Mouse (Mus musculus): ENCODE results near the gene Nos1ap.

The Nos1ap gene

GRCm38 (mm10) chr1:170459896-170460602 lies 129.6 kb downstream of the Nos1ap start:
- no peak for DNase-seq (ENCODE audit: low spot score)

- DNase-seq (ENCODE audit: low spot score), result no peak
Observed at GRCm38 (mm10) chr1:170457673-170458072, 132.0 kb downstream of the Nos1ap start.

GRCm38 (mm10) chr1:170455910-170456700 lies 133.6 kb downstream of the Nos1ap start:
- no peak for DNase-seq (ENCODE audit: low spot score)

- DNase-seq (ENCODE audit: low spot score), result no peak
Observed at GRCm38 (mm10) chr1:170455387-170455786, 134.3 kb downstream of the Nos1ap start.

GRCm38 (mm10) chr1:170453455-170453854 lies 136.2 kb downstream of the Nos1ap start:
- no peak for DNase-seq (ENCODE audit: low spot score)

- DNase-seq (ENCODE audit: low spot score), result no peak
Observed at GRCm38 (mm10) chr1:170448244-170448643, 141.4 kb downstream of the Nos1ap start.

- DNase-seq (ENCODE audit: low spot score), result no peak
Observed at GRCm38 (mm10) chr1:170445458-170445857, 144.2 kb downstream of the Nos1ap start.

GRCm38 (mm10) chr1:170440367-170440766 lies 149.3 kb downstream of the Nos1ap start:
- DNase-seq (ENCODE audit: low spot score), result no peak

GRCm38 (mm10) chr1:170438471-170439151 lies 151.1 kb downstream of the Nos1ap start:
- no peak for DNase-seq (ENCODE audit: low spot score)

- DNase-seq (ENCODE audit: low spot score), result no peak
Observed at GRCm38 (mm10) chr1:170434146-170434545, 155.5 kb downstream of the Nos1ap start.

GRCm38 (mm10) chr1:170433661-170434060 lies 156.0 kb downstream of the Nos1ap start:
- DNase-seq (ENCODE audit: low spot score), result no peak

- no peak for DNase-seq (ENCODE audit: low spot score)
Observed at GRCm38 (mm10) chr1:170432288-170432687, 157.4 kb downstream of the Nos1ap start.

GRCm38 (mm10) chr1:170431312-170431711 lies 158.3 kb downstream of the Nos1ap start:
- DNase-seq (ENCODE audit: low spot score), result no peak

GRCm38 (mm10) chr1:170430660-170431059 lies 159.0 kb downstream of the Nos1ap start:
- DNase-seq (ENCODE audit: low spot score), result no peak

- no peak for DNase-seq (ENCODE audit: low spot score)
Observed at GRCm38 (mm10) chr1:170429656-170430055, 160.0 kb downstream of the Nos1ap start.

- DNase-seq (ENCODE audit: low spot score), result no peak
Observed at GRCm38 (mm10) chr1:170428141-170428540, 161.5 kb downstream of the Nos1ap start.

- DNase-seq (ENCODE audit: low spot score), result no peak
Observed at GRCm38 (mm10) chr1:170424258-170424889, 165.3 kb downstream of the Nos1ap start.

GRCm38 (mm10) chr1:170423048-170423447 lies 166.6 kb downstream of the Nos1ap start:
- no peak for DNase-seq (ENCODE audit: low spot score)

GRCm38 (mm10) chr1:170422188-170422587 lies 167.5 kb downstream of the Nos1ap start:
- DNase-seq (ENCODE audit: low spot score), result no peak

- no peak for DNase-seq (ENCODE audit: low spot score)
Observed at GRCm38 (mm10) chr1:170419961-170420360, 169.7 kb downstream of the Nos1ap start.

GRCm38 (mm10) chr1:170418131-170418530 lies 171.5 kb downstream of the Nos1ap start:
- no peak for DNase-seq (ENCODE audit: low spot score)

GRCm38 (mm10) chr1:170416967-170417366 lies 172.7 kb downstream of the Nos1ap start:
- no peak for DNase-seq (ENCODE audit: low spot score)
